Mouse (Mus musculus): ENCODE results near the gene Eif4g3.

The Eif4g3 gene

GRCm38 (mm10) chr4:138160918-138161317 lies 168.1 kb downstream of the Eif4g3 start:
- DNase-seq (ENCODE audit: low spot score in 2 of 2) = no peak

GRCm38 (mm10) chr4:138161550-138161949 lies 168.7 kb downstream of the Eif4g3 start:
- DNase-seq (ENCODE audit: low spot score in 2 of 2) = no peak

DNA sequence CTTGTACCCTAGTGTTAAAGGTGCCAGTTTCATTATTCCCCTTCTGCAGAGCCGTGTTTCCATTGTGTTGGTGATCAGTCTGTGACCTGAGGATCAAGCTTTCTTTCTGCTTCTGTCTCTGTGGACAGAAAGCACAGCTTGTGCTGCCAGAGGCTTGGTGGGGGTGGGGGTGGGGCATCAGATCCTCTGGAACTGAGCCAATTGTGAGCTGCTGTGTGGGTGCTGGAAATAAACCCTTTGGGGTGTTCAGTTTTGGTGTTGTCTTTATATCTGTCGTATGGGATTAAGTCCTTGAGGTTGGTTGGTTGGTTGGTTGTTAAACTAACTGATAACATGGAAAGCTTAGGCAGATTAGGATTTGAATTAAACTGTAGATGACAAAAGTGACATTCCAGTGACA lies 171.0 kb downstream of the Eif4g3 start:
- DNase-seq (ENCODE audit: low spot score in 2 of 2) = no peak

DNA sequence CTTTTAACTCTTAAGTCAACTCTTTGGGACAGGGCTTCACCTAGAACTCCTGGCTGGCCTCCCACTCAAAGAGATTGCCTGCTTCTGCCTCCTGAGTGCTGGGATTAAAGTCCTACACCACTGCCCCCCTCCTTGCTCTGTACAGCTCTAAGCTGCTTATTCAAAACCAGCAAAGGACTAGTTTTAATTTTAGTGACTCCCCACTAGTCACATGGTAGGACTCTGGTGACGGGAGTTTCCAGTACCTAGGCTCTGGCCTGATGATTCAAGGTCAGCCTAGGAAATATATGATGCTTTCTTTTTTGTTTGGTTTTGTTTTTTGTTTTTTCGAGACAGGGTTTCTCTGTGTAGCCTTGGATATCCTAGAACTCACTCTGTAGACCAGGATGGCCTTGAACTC lies 172.0 kb downstream of the Eif4g3 start:
- no peak for DNase-seq (ENCODE audit: low spot score in 2 of 2)

GRCm38 (mm10) chr4:138166519-138166918 lies 173.7 kb downstream of the Eif4g3 start:
- no peak for DNase-seq (ENCODE audit: low spot score in 2 of 2)

DNA sequence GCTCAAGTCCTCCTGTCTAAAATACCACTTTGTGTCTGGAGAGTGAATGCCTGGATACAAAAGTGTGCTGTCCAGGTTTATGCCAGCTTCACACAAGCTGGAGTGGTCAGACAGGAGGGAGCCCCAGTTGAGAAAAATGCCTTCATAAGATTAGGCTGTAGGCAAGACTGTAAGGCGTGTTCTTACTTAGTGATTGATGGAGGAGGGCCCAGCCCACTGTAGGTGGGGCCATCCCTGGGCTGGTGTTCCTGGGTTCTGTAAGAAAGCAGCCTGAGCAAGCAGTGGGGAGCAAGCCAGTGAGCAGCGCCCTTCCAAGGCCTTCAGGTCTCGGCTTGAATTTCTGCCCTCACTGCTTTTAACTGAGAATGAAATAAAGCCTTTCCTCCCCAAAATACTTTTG lies 175.3 kb downstream of the Eif4g3 start:
- no peak for DNase-seq (ENCODE audit: low spot score in 2 of 2)

DNA sequence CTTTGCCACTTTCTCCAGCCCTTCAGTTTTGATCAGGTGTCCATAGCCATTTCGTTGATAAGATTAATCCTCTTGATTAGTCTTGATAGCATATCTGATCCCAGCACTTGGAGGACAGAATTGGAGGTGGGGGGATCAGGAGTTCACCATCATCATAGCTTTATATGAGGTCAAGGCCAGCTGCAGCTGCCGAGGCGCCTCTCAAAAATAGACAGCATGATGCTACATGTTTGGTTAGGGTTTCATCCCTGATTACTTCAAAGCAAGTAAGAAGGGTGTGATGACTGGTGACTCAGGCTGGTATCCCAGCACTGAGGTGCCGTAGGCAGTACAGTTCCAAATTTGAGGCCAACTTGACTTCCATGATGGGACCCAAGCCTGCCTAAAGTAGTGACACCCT lies 176.6 kb downstream of the Eif4g3 start:
- no peak for DNase-seq (ENCODE audit: low spot score in 2 of 2)

DNA sequence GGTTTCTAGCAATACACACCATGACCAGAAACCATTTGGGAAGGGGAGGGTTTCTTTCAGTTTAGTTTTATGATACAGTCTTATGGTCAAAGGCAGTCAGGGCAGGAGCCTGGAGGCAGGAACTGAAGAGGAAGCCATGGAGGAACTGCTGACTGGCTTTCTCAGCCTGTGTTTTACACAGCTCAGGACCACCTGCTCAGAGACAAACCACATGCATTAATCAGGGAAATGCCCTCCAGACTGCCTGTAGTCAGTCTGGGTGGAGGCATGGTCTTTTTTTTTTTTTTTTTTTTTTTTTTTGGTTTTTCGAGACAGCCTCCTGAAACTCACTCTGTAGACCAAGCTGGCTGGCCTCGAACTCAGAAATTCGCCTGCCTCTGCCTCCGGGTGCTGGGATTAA lies 179.9 kb downstream of the Eif4g3 start:
- no peak for DNase-seq (ENCODE audit: low spot score in 2 of 2)

- no peak for DNase-seq (ENCODE audit: low spot score in 2 of 2)
These were observed 186.6 kb downstream of the Eif4g3 start for GRCm38 (mm10) chr4:138179391-138179790.

GRCm38 (mm10) chr4:138180719-138181118 lies 187.9 kb downstream of the Eif4g3 start:
- no peak for DNase-seq (ENCODE audit: low spot score in 2 of 2)

DNA sequence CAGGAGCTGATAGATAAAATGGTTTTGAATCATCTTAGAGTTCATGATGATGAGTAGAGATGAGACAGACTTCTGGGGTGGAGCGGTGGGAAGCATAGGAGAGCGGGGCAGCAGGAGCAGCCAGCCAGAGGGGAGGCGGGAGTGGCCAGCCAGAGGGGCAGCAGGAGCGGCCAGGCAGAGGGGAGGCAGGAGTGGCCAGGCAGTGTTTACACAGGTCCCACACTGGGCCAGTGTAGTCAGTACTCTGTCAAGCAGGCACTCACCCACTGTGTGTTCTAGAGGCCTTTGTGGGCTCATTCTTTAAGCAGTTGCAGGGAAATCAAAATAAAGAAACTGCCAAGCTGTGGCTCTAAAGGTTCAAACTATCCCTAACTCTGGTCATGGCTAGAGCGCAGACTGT lies 191.2 kb downstream of the Eif4g3 start:
- DNase-seq (ENCODE audit: low spot score in 2 of 2) = no peak

DNA sequence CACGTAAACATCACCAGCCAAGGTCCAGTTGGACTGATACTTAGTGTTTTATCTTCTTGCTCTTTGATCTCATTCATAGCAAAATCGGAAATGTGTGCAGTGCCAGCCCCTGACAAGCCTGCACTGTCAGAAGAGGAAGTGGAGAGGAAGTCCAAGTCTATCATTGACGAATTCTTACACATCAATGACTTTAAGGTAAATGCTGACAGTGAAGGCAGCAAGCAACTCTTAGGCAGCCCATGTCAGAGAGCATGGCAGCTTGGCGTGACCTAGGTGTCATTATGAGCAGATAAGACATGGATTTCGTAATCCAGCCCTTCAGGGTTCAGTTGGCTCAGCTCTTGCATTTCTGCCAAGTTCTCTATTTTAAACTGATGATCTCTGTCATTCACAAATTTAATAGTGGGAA lies 191.8 kb downstream of the Eif4g3 start:
- no peak for DNase-seq (ENCODE audit: low spot score in 2 of 2)

DNA sequence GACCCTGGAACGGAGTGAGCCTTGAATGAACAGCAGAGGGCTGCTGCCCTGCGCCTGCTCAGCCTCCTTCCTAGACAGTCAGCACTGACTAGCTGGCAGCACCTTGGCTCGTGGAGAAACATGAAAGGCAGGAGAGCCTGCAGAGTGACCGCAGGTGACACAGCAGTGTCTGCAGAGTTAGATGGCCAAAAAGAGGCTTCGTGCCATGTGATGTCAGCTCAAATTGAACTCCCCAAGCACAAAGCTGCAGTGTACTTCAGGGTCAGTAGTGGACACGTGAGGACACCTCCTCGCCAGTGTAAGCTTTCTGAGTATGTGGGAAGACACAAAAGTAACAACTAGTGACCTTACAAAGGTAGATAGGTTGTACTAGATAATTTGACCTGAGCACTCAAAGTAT lies 193.1 kb downstream of the Eif4g3 start:
- no peak for DNase-seq (ENCODE audit: low spot score in 2 of 2)

DNA sequence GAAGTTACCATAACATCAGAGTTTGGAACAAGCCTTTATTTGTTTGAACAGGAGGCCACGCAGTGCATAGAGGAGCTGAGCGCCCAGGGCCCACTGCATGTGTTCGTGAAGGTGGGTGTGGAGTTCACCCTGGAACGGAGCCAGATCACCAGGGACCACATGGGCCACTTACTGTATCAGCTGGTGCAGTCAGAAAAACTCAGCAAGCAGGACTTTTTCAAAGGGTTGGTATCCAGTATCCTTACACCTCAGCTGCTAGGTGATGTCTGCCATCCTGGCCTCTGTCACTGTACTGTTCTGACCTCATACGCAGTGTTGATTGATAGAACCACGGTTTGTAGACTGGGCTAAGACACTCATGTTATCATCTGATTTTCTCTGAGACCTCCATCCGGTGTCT lies 195.2 kb downstream of the Eif4g3 start:
- DNase-seq (ENCODE audit: low spot score in 2 of 2) = peak; percentile 81 to 87

- DNase-seq (ENCODE audit: low spot score in 2 of 2) = no peak
These were observed 199.7 kb downstream of the Eif4g3 start for GRCm38 (mm10) chr4:138192561-138192960.

- DNase-seq (ENCODE audit: low spot score in 2 of 2) = no peak
These were observed 207.9 kb downstream of the Eif4g3 start for GRCm38 (mm10) chr4:138200769-138201168.

DNA sequence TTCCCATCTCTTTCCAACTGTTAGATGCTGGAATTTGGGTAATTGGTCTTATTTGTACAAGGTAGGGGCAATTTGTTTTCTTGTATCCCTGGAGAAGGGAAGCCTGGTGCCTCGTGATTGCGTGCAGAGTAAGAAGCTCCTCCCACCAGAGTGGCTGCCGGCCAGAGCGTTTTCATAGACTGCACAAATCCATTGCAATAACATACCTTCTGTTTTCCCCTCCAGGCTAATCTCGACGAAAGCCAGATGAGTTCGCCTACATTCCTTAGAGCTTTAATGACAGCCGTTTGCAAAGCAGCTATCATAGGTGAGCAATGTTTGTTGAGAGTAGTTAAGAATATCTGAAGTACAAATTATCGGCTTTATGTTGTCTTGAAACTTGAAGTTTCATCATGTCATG lies 208.9 kb downstream of the Eif4g3 start:
- no peak for DNase-seq (ENCODE audit: low spot score in 2 of 2)

- DNase-seq (ENCODE audit: low spot score in 2 of 2) = no peak
These were observed 217.3 kb downstream of the Eif4g3 start for GRCm38 (mm10) chr4:138210116-138210515.

DNA sequence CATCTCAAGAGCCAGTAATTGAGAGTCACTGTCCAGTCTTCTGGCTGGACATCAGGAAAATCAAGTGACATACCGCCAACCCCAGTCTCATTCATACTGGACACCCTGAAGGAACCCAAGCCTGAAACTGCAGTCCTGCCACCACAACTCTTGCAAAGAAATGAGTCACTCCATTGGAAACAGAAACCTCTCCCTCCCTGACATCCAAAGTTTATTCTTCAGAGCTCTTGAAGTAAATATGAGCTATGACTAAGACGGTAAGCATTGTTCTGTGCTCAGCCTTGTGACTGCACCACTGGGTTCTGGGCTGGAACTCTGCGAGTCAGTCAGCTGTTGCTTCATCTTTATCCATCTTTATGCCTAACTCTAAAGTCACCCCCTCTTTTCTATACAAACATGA lies 221.0 kb downstream of the Eif4g3 start:
- no peak for DNase-seq (ENCODE audit: low spot score in 2 of 2)

- peak in 1 of 2 experiments; percentile 16 for DNase-seq (ENCODE audit: low spot score in 2 of 2)
These were observed 222.9 kb downstream of the Eif4g3 start for GRCm38 (mm10) chr4:138215671-138216199.

GRCm38 (mm10) chr4:138216200-138216890 lies 223.5 kb downstream of the Eif4g3 start, which contains the start of gene Hp1bp3:
Hp1bp3 (plus strand) TSS chr4:138216296.
- peak; percentile 78 to 91 for DNase-seq (ENCODE audit: low spot score in 2 of 2)

DNA sequence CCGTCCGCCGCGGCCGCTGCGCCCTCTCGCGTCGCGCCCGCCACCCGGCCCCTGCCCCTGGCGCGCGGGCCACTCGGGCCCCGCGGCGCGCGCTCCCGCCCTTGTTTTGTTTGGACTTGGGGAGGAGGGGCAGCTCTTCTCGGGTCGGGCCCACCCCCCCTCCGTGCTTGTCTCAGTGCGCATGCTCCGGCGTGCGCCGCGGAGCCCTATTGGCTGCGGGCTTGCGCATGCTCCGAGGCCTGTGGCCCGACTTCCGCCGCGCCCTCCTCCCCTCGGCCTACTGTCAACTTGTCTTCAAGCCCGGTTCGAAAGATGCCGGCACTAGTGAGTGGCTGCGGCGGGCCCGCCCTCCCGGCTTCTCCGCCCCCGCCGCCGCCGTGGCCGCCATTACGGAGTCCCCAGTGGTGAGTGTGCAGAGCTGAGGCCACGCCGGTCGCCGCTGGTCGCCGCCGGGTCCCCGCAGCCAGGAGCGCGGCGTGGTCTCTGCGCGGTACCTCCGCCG lies 224.1 kb downstream of the Eif4g3 start:
- DNase-seq (ENCODE audit: low spot score in 2 of 2) = peak; percentile 98 to 99

DNA sequence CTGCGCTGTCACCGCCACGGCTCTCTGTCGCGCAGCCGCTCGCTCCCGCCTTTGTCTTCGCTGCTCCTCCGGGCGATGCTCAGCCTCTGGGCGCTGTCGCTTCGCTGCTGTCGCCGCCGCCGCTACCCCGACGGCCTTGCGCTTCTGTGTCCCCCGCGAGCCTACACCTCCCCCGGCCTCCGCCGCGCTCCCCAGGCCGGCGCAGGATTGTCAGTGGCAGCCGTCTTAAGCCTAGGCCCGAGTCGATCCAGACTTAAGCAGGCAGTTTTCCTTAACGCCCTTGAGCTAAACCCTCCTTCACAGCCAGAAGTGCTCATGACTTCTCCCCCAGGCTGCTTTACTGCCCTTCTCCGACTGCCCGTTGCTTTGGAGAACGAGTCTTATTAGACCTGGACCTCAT lies 224.6 kb downstream of the Eif4g3 start:
- DNase-seq (ENCODE audit: low spot score in 2 of 2) = peak in 1 of 2 experiments; percentile 81
